Mouse (Mus musculus): ENCODE results near the gene Poln.
A peak's percentile ranks its signal among the peaks of the same experiment; 100 is the strongest.

Gene Poln

DNA sequence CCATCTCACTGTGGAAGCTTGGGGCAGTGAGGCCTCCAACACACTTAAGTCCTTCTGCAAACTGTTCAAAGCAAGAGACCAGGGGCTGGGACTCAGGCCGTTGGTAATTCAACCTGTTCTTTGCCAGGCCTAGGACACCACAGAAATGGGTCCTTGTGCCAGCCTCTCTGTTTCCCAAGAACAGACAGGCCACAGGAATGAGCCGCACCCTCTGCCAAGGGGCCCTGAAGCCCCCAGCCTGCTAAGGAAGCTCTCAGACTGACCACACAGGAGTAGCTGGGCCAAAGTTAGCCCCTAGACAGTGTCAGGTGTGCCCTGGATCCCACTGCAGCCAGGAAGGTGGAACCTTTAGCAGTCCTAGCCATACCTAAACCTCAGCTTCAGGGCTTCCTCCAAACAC is 17.1 kb upstream of the Poln start:
- DNase-seq = peak in 1 of 2 experiments; percentile 47

DNA sequence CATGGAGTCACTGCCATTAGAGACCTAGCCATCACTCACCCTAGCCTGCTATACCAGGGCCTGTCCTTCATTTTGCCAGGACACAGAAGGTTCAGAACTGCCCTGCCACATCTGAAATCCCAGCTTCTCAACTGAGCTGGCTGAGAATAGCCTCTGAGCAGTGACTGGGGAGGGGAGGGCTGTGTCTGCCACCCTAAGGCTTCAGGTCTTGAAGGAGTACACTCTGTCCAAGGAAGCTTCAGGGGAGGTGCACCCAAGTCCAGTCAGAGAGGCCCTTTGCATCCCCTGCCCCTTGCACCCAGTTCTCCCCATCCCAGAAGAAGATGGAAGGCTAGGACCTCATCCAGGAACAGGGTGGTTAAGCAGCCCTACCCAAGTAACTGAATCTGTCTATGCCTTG is 16.5 kb upstream of the Poln start:
- DNase-seq = peak in 1 of 2 experiments; percentile 17

GRCm38 (mm10) chr5:34185051-34185580 is 15.9 kb upstream of the Poln start:
- DNase-seq = peak; percentile 3 to 13

GRCm38 (mm10) chr5:34183976-34184375 is 14.7 kb upstream of the Poln start:
- DNase-seq = peak; percentile 3 to 12

- DNase-seq = peak; percentile 59 to 80
Measured at GRCm38 (mm10) chr5:34183156-34183880, 14.1 kb upstream of the Poln start.

DNA sequence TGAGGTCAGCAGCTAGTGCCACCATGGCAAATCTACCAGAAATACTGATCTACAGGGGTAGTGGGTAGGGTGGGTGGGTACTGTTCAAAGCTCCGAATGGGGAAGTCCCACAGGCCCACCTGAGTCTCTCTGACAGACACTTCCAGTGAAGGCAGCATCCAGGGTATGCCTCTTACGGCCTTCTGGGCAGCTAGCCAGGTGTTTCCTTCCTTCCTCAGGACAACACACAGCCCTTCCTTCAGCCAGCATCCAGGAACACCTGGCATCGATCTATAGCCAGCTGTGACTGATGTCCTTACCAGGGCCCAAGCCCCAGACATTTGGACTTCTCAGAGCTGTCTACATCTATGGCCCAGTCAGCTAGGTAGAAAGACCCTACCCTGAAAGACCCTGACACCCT is 13.2 kb upstream of the Poln start:
- peak; percentile 10 to 26 for DNase-seq

DNA sequence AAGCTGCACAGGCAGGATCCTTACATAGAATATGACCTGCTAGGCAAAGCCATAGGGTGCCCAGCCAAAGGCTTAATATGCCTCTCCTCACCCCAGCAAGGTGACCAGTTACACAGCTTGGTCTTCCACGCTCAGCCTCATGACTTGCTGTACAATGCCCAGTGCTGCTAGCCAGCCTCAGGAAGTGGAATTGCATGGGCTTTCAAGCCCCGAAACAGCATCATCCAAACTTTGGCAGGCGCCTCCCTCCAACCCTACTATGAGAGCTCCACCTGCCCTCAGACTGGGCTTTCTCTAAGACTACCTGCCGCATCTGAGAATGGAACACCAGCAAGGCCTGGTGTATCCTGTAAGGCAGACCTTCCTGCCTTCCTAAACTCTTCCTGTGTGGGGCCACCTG is 8.6 kb upstream of the Poln start:
- peak in 1 of 2 experiments; percentile 2 for DNase-seq

DNA sequence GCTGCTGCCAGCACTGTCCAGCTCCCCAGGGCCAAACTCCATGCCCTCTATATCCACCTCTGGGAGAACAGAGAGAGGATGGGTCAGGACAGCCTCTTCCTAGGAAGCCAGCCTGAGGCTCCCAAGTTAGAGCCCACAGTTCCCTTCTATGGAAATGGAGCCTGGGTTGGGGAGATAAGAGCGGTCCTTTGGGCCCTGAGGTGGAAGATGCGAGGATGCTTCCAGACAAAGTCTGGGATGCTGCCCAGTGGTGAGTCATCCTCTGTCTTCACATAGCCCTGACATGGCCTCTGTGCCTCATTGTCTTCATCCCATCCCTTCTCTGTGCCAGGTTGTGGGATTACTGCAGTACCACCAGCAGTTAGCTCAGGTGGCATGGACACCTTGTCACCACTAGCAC is 7.8 kb upstream of the Poln start:
- DNase-seq = peak in 1 of 2 experiments; percentile 3

DNA sequence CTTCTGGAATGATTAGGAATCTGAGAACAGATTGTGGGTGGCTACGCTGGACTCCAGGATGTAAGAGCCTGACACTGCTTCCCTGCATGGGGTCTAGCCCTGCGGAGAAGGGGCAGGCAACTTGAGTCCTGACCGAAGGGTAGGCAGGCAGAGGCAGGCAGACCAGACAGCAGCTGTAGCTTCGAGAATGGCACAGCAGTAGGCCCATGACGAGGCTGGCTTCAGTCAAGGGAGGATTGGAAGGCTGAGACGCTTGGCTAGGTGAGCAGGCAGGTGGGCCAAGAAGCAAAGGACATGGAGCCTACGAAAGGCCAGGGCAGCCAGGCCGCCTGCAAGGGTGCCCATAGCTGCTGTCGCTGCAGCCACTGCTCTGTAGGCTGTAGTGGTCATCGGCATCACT is 7.4 kb upstream of the Poln start:
- DNase-seq = peak; percentile 3 to 19

DNA sequence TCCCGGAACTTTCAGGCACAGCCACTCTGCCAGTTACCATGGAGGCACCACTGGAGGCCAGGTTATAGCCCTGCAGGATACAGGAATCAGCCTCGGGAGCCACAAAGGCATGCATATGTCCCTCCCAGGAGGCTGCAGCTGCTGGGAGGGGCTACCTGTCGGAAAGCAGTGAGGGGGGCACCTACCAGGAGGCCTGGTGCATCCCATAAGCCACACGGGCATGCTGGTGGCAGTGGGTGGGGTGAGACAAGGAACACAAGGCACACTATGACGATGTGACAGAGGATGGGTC is 6.1 kb upstream of the Poln start:
- DNase-seq = peak; percentile 3 to 19

DNA sequence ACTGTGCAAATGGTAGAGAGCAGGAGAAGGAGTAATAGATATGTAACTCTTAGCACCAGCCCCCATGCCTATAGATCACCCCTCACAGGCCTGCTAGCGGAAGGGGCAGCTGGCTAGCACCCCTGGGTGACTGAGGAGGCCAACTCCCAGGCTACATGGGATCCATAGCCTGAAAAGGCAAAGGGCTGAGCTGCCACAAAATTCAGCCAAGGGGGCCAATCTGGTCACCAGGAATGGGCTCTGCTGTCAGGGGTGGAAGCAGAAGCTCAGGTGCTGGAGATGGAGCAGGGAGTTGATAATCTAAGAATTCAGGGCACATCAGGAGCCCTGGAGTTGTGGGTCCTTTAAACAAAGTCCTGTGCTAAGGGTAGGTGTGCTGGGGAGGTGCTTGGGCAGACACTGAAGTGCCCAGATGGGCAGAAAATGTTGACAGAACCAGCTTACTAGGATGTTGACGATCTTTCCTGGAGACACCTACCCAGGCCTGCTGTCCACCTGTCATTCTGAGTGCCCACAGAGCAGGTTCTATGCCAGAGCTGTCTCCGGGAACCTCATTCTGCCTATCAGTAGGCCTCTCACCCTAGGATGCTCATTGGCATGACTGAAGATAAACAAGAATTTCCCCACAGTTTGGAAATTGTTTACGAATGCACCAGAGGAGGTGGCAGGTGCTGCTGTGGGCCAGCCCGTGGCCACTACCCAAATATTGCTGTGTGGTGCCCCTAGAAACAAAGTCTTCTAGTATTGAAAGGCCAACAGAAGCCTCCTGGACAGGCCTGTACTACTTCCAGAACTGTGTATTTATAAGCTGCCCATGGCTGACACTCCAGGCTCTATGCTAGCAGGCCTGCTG is 5.5 kb upstream of the Poln start:
- peak in 1 of 2 experiments; percentile 14 for DNase-seq

DNA sequence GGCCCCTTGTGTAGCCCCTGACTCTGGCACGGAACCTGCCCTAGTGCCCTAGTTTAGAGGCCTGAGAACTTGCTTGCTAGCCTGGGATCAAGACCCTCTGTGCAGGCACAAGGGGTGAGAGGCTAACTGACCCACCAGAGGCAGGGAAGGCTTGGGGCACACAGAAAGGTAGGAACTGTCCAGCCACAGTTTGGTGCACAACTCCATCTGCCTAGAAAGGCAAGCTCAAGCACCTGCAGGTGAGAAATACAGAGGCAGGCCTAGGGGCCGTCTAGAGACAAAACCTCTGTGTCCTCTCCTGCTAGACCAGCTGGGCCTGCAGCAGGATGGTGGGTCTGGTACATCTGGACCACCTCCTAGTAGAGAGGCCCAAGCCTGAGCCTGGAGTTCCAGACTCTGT is 4.8 kb upstream of the Poln start:
- no peak for DNase-seq

DNA sequence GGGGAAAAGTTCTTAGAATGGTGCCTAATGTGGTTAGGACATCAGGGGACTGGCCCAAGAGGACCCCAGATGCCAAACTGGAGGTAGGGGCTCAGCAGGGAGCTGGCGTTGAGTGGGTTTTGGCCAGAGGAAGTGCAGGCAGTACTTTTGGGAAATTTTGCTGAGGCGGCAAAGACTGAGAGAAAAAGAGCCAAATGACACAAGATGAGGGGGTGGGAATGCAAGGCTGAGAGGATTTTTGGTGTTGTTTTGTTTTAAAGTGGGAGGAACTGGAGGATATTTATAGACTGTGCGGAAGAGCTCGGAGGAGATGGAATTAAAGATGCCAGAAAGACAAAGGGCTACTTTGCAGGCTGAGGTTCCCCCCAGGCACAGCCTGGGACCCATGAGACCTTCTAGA is 1.5 kb upstream of the Poln start:
- peak; percentile 32 to 41 for DNase-seq

DNA sequence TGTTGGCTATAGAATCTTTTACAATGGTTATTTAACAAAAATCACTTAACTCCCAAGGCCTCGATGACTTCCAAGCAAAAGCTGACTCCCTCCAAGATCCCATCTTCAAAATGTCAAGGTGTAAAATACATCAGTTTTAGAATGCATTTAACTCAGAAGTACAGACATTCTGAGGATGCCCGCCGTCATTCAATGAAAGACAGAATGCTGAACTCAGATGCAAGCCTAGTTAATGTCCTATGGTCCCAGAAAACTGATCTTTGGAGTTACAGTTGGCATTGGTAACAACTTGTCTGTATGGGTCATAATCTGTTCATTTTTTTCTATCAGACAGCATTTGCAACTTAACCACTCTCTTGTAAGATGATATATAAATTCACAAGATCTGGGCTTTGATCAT is 706 bp upstream of the Poln start:
- no peak for DNase-seq

- DNase-seq = no peak
Measured at GRCm38 (mm10) chr5:34167857-34168256, 1.4 kb downstream of the Poln start.

DNA sequence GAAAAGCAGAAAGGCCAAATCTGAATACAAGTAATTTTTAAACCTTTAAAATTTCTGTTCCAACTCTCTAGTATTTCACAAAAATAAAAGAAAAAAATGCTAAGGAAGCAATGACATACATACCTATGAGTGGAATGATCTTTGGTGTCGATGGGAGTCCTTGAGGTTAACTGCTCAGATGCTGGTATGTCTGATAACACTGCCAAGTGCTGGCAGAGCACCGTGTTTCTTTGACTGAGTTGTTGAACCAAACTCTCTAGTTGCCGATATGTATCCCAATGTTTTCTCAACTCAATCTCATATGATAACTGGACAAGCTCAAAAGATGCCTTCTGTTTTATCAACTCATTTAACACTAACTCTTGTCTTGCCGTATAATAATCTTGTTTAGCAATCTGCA is 3.5 kb downstream of the Poln start:
- no peak for DNase-seq

GRCm38 (mm10) chr5:34148476-34148875 is 20.8 kb downstream of the Poln start:
- DNase-seq = no peak

- no peak for DNase-seq
Measured at GRCm38 (mm10) chr5:34147554-34147953, 21.7 kb downstream of the Poln start.

DNA sequence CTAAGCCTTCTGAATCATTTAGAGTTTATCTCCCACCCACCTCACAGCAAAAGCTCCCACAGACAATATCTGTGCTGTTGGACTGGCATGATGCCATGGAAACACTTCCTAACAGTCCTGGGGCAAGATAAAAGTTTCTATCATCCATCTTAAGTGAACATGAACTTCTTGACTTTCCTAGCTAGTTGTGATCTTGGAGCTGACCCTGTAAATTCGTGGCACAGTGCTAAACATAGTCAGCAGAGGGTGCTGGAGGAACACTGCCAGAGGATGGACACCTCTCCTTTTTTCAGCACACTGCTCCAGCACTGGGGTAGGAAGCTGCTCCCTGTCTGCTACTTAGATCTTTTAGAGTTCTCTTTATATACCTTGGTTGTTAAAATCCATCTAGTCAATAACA is 29.5 kb downstream of the Poln start:
- peak; percentile 25 to 46 for DNase-seq

- DNase-seq = no peak
Measured at GRCm38 (mm10) chr5:34132731-34133130, 36.5 kb downstream of the Poln start.

DNA sequence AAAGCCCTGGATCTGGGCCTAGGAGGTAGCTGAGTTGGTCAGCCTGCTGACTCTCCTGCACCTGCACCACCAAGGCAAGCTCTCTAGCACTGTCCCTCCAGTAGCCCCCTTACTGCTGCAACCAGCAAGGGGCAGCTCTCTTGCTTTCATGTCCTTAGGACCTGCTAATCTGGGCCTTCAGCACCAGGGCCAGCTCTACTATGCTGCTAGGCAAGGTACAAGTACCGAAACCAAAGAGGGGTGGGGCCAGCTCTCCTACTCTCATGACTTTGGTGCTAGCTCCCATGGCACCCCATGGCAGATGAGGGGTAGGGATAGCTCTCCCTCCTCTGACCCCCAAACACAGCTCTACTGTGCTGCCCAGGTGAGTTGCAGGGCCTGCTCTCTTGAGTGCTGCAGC is 45.1 kb downstream of the Poln start:
- DNase-seq = no peak

DNA sequence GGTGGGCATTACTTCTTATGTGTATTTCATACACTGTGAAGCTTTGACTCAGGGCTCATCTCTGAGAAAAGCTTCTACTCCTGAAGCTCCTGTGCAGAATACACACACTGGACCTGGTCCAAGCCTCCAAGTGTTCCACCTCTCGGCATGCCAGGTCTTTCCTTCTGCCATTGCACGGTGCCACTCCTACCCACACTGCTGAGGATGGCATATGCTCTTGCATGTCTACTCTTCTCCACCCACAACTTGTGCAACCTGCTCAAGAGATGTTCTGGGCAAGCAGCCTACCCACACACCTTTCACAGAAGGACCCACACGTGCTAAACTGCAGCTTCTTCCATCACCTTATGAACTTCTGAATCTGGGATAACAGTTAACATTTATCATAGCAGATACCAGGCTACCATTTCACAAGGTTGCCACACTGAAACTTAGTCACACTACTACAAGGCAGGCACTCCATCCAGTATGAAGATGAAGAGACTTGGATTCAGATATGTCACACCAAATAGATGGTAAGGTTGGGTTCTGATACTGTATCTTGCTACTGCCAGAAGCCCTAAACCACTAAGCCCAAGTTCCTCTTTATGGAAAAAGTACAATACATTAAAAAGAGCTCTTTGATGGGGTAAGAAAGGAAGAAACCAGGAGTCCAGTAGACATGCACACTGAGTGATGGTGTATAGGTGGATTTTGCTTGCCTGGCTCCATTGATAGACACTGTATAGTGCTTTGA is 50.0 kb downstream of the Poln start:
- no peak for DNase-seq

DNA sequence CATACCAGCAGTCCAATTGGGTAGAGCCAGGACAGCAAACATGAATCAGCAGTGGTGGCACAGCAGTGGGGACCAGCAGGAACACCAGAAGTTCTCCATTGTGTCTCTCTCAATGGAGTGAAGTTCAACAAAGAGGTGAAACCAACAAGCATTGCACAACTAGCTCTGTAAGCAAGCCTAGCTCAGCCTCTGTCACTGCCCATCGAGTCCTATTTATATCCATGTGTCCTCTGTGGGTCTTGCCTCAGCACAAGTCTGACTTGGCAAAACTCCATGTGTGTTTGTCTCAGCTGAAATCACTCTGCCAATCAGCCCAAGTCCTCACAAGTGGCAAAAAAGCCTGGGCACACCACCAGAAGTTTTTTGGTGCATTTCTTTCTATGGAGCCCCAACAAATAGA is 63.6 kb downstream of the Poln start:
- peak; percentile 6 to 44 for DNase-seq
